Mouse (Mus musculus): ENCODE results near the gene Nfu1.

The Nfu1 gene

DNA sequence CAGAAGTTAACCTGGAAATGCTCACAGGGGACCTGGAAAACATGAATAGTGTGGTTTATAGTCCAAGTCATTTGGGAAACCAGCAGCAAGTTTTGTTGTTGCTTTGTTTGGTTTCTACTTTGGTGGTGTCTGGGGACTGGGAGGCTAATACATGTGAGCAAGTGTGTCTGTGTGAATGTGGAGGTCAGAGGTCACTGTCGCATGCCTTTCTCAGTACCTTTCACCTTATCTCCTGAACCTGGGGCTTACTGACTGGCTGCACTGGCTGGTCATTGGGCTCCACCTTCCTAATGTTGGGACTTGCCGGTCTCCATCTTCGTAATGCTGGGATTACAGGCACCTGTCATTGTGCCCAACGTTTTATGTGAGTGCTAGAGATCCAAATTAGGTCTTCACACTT lies 61.6 kb downstream of the Nfu1 start:
- DNase-seq (ENCODE audit: low read depth, low spot score), result no peak

DNA sequence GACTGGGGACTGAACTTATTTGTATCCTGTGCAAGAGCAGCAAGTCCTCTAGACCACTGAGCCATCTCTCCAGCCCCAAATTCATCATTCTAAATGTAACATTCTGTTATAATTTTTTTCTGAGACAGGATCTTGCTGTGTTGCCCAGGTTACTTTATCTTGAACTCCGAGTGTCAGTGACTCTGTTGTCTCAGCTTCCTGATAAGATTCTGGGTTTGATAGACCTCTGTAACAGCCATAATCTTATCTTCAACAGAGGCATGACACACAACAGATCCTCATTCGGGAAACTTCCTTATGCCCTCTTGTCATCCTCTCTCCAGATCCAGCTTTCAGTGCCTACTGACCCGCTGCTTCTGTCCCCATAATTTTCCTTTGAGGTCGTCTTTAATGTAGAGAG lies 63.7 kb downstream of the Nfu1 start:
- no peak for DNase-seq (ENCODE audit: low read depth, low spot score)

DNA sequence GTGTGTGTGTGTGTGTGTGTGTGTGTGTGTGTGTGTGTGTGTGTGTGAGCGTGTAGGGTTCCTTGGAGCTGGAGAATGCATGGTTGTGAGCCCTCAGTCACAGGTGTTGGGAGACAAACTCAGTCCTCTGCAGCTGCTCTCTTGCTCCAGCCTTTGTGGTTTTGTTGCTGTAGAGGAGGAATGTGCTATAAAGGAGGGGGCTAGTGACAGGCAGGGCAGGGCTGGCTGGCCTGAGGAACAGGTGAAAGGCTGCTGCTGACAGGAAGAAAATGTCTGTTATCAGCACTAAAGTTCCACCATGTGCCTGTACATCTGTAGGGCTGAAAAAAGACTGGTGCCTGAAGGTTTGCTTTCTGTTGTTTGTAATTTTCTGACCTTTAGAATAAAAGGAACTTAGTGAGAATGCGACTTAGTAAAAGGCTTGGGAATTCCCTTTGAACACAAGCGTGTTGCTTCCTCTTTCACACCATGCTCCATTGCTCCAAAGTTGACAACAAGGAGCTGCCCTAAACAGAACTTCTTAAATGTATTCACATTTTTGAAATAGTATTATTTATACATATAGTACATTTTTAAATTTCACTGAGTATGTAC lies 66.2 kb downstream of the Nfu1 start:
- no peak for DNase-seq (ENCODE audit: low read depth, low spot score)
